Comparison of ENCODE assay signal across 10 mouse cellular contexts in the genomic region with DNA sequence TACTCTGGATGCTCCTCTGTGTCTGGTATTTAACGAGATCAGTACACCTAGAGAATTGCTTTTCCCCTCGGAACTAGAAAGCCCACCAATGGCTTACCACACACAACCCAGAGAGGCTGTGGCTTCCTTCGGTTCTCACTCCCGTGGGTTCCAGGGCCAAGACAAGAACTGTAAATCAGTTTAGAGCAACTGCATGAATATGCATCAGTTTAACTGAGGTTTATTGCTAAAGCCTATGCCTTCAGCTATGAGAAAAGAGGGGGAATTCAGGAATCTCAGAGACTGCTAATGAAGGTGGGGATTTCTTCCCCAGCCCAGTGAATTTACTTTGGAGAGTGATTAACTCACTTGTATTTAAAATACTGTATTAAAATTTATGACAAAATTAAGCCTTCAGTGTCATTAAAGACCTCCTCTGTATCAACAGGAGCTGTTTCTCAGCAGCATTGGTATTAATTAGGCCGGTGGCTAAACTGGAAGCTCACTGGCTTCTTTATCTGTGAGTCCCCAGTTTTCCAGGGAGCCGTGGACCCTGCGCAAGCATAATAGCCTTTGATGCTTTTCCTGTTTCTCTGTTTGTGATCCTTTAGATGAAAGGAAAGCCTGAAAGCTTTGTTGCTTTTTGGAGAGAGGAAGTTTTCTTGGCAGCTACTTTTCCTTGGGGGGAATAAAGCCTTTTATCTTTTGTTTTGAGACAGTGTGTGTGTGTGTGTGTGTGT. TPM values are rescaled to one million over a fixed set of nuclear protein-coding genes. Genes with fewer than 3 reads are reported as not detected.
DNase-seq lines count a peak whose midpoint lies in the region; ATAC-seq and TF ChIP-seq lines count a peak whose summit lies in the region.
"Had no signal": no experiment of that assay in that cellular context is flagged by ENCODE, and none has a peak within 500 bp of the region (broad histone marks: within the 10 kb centered on the region; RNA-seq: fewer than 3 reads in every experiment).

No protein-coding gene starts in this region.

- no peaks in the 10 kb centered on the region for H3K36me3 ChIP-seq in limb, embryonic 12.5 days
- no peaks in the 10 kb centered on the region for H3K36me3 ChIP-seq in limb, embryonic 10.5 days
- no peaks in the 10 kb centered on the region for H3K36me3 ChIP-seq in forebrain, postnatal 0 days (ENCODE audit: insufficient read depth)
- peaks cover 2% of the 10 kb centered on the region; the same call in 1 of the 2 replicates for H3K36me3 ChIP-seq in midbrain, postnatal 0 days (ENCODE audit: insufficient read depth, low read length)

- no peaks in the 10 kb centered on the region for H3K9me3 ChIP-seq in limb, embryonic 12.5 days
- H3K9me3 ChIP-seq in limb, embryonic 10.5 days (replicated peaks), result no peaks in the 10 kb centered on the region
- no peaks in the 10 kb centered on the region for H3K9me3 ChIP-seq in forebrain, postnatal 0 days (ENCODE audit: low read length)
- no peaks in the 10 kb centered on the region for H3K9me3 ChIP-seq in midbrain, postnatal 0 days (ENCODE audit: low read length)

- ATAC-seq in limb, embryonic 12.5 days (ENCODE audit: insufficient number of reproducible peaks, insufficient read depth, low FRiP score, low TSS enrichment, low read depth), result no peak
- peak; percentile 92 for ATAC-seq in forebrain, postnatal 0 days
- ATAC-seq in midbrain, postnatal 0 days (ENCODE audit: low FRiP score), result peak; percentile 71

- 0 out of 2 replicates have a peak overlapping the region, but pooled peaks have one; percentile 5 for H3K4me2 ChIP-seq in limb, embryonic 12.5 days
- peak overlapping the region; percentile 13; the same call in 1 of the 2 replicates for H3K4me2 ChIP-seq in forebrain, postnatal 0 days (ENCODE audit: low read depth)
- H3K4me2 ChIP-seq in midbrain, postnatal 0 days (ENCODE audit: low read depth, low read length, poor library complexity, severe bottlenecking), result peak overlapping the region; percentile 27

- no peak overlapping the region for H3K4me3 ChIP-seq in limb, embryonic 12.5 days (replicated peaks)
- no peak overlapping the region for H3K4me3 ChIP-seq in limb, embryonic 10.5 days
- H3K4me3 ChIP-seq in forebrain, postnatal 0 days (ENCODE audit: low read depth, low read length), result no peak overlapping the region
- 0 out of 2 replicates have a peak overlapping the region, but pooled peaks have one; percentile 2 for H3K4me3 ChIP-seq in midbrain, postnatal 0 days (ENCODE audit: low read depth, low read length)
- H3K4me3 ChIP-seq: megakaryocyte, embryonic 14.5 days had no signal

- H3K4me1 ChIP-seq in limb, embryonic 12.5 days (replicated peaks), result peaks cover 8% of the 10 kb centered on the region; the same call in 1 of the 2 replicates
- peaks cover 11% of the 10 kb centered on the region for H3K4me1 ChIP-seq in limb, embryonic 10.5 days
- H3K4me1 ChIP-seq in forebrain, postnatal 0 days (ENCODE audit: insufficient read depth), result peaks cover 12% of the 10 kb centered on the region
- peaks cover 4% of the 10 kb centered on the region; the same call in 1 of the 2 replicates for H3K4me1 ChIP-seq in midbrain, postnatal 0 days (ENCODE audit: insufficient read depth, low read length)
- H3K4me1 ChIP-seq: megakaryocyte, embryonic 14.5 days had no signal

- H3K9ac ChIP-seq in limb, embryonic 12.5 days (replicated peaks), result 0 out of 2 replicates have a peak overlapping the region, but pooled peaks have one; percentile 27
- no peak overlapping the region; the same call in 1 of the 2 replicates for H3K9ac ChIP-seq in forebrain, postnatal 0 days
- H3K9ac ChIP-seq in midbrain, postnatal 0 days (replicated peaks; ENCODE audit: low read length, poor library complexity, severe bottlenecking), result no peak overlapping the region

- no peak overlapping the region for H3K27ac ChIP-seq in limb, embryonic 12.5 days
- H3K27ac ChIP-seq in limb, embryonic 10.5 days, result no peak overlapping the region
- peak overlapping the region; percentile 82 for H3K27ac ChIP-seq in forebrain, postnatal 0 days (ENCODE audit: low read depth, low read length)
- H3K27ac ChIP-seq in midbrain, postnatal 0 days (ENCODE audit: low read depth, low read length), result peak overlapping the region; percentile 78

- TF ChIP-seq CTCF in forebrain, postnatal 0 days (IDR thresholded peaks at IDR 0.05; ENCODE audit: low read depth), result no peak
- TF ChIP-seq CTCF in midbrain, postnatal 0 days (IDR thresholded peaks at IDR 0.05), result no peak

- peak; percentile 50 for DNase-seq in embryo, embryonic 10.5 days (ENCODE audit: low spot score)
- no peak for DNase-seq in embryo, embryonic 10 days (ENCODE audit: low spot score)
- no peak for DNase-seq in limb, embryonic 10.5 days (ENCODE audit: low spot score)
- peak; percentile 63 for DNase-seq in forebrain, postnatal 0 days
- peak; percentile 66 for DNase-seq in midbrain, postnatal 0 days (ENCODE audit: low spot score)
- no peak for DNase-seq in right cerebral cortex, adult 2 months (ENCODE audit: low spot score in 2 of 2)
- no peak for DNase-seq in cerebellum, postnatal 36 days

- H3K27me3 ChIP-seq in limb, embryonic 12.5 days, result no peaks in the 10 kb centered on the region
- no peaks in the 10 kb centered on the region for H3K27me3 ChIP-seq in limb, embryonic 10.5 days (ENCODE audit: low read depth, poor library complexity, severe bottlenecking)
- no peaks in the 10 kb centered on the region for H3K27me3 ChIP-seq in forebrain, postnatal 0 days (ENCODE audit: insufficient read depth, low read length)
- no peaks in the 10 kb centered on the region for H3K27me3 ChIP-seq in midbrain, postnatal 0 days (ENCODE audit: insufficient read depth, low read length)
- H3K27me3 ChIP-seq: megakaryocyte, embryonic 14.5 days had no signal

- WGBS in limb, embryonic 12.5 days, result 21% methylated on average over 7 of the region's 7 CpGs
- WGBS in limb, embryonic 10.5 days, result 31% methylated on average over 7 of the region's 7 CpGs
- 2% methylated on average over 7 of the region's 7 CpGs for WGBS in forebrain, postnatal 0 days
- WGBS in midbrain, postnatal 0 days, result 9% methylated on average over 7 of the region's 7 CpGs

RNA-seq across cellular contexts. Expression of gene Fam13c, which starts 44.4 kb away (rescaled TPM):
- polyA plus RNA-seq in limb, embryonic 12.5 days (2016; fragmentation: Nextera tagmentation; extraction: Ambion mirVana), result 12.0 and 12.7 TPM in 2 replicates
- polyA plus RNA-seq in limb, embryonic 10.5 days (2016; fragmentation: Nextera tagmentation; extraction: Ambion mirVana), result 5.2 and 7.8 TPM in 2 replicates
- 7.4 and 9.6 TPM in 2 replicates for total RNA-seq in forebrain, postnatal 0 days (2014; rRNA removed)
- polyA plus RNA-seq in forebrain, postnatal 0 days (2015; fragmentation: Nextera tagmentation; extraction: Ambion mirVana), result 16.8 and 23.8 TPM in 2 replicates
- 10.1 and 11.0 TPM in 2 replicates for total RNA-seq in midbrain, postnatal 0 days (2014; rRNA removed)
- polyA plus RNA-seq in midbrain, postnatal 0 days (2015; fragmentation: Nextera tagmentation; extraction: Ambion mirVana), result 23.1 and 23.6 TPM in 2 replicates
- total RNA-seq: hematopoietic stem cell, adult 5-6 weeks had no signal

Comparison
In these comparisons a context has a peak if more than half of its experiments do, and no peak if none do; other contexts are left out.
1. DNase-seq: peak in embryo, embryonic 10.5 days (single experiment), forebrain, postnatal 0 days (single experiment) and midbrain, postnatal 0 days (single experiment); none in embryo, embryonic 10 days (single experiment), limb, embryonic 10.5 days (single experiment), right cerebral cortex, adult 2 months (0 of 2) and cerebellum, postnatal 36 days (0 of 2).
2. H3K27ac ChIP-seq: peak in forebrain, postnatal 0 days (single experiment) and midbrain, postnatal 0 days (single experiment); none in limb, embryonic 12.5 days (single experiment) and limb, embryonic 10.5 days (single experiment).
3. Peak in every context shown above with its lines, with median percentiles within 50 percentile points of each other: H3K4me2 ChIP-seq.